Mouse (Mus musculus) limb, embryonic 13.5 days (tissue): ENCODE measurements around the gene Eif2b3. TPM values are rescaled to one million over a fixed set of nuclear protein-coding genes. Genes with fewer than 3 reads are reported as not detected.

ENCODE experiments used
- ATAC-seq: fragments of 200-750 bp; cut with Nextera tagmentation; 2 replicates; pipeline ENCODE4 v1.8.0; 2017; ENCODE audit warnings: low read depth, moderate number of reproducible peaks, moderate TSS enrichment; ENCODE audit not compliant: low FRiP score
- H3K27ac ChIP-seq: fragments of 300-500 bp; sonication (generic); 2 replicates; pipeline ENCODE4 v1.5.1; 2015; ENCODE audit warnings: inconsistent platforms, mild to moderate bottlenecking, moderate library complexity
- H3K27me3 ChIP-seq: fragments of 300-500 bp; sonication (generic); 2 replicates; pipeline ENCODE4 v1.6.1; 2015; ENCODE audit warnings: mild to moderate bottlenecking, inconsistent platforms
- H3K36me3 ChIP-seq: fragments of 300-500 bp; sonication (generic); 2 replicates; pipeline ENCODE4 v1.6.1; 2015; ENCODE audit warnings: inconsistent platforms, mild to moderate bottlenecking, moderate library complexity
- H3K4me1 ChIP-seq: fragments of 300-500 bp; sonication (generic); 2 replicates; pipeline ENCODE4 v1.6.1; 2015; ENCODE audit warnings: inconsistent platforms
- H3K4me2 ChIP-seq: fragments of 300-500 bp; sonication (generic); replicated peaks from 2 replicates; pipeline ENCODE4 v1.6.1; 2015; ENCODE audit warnings: inconsistent platforms, mild to moderate bottlenecking, moderate library complexity
- H3K4me3 ChIP-seq: fragments of 300-500 bp; sonication (generic); 2 replicates; pipeline ENCODE4 v1.5.1; 2015; ENCODE audit warnings: moderate library complexity, mild to moderate bottlenecking, inconsistent platforms
- H3K9ac ChIP-seq: fragments of 300-500 bp; sonication (generic); 2 replicates; pipeline ENCODE4 v1.6.1; 2015; ENCODE audit warnings: mild to moderate bottlenecking, inconsistent platforms
- H3K9me3 ChIP-seq: fragments of 300-500 bp; sonication (generic); 2 replicates; pipeline ENCODE4 v1.6.1; 2016; ENCODE audit warnings: inconsistent platforms
- WGBS: fragments of 180-500 bp; shearing (Covaris S2); methylation state at CpG from one replicate; pipeline ENCODE4 v1.1.7; 2015; 5-methylcytosine and 5-hydroxymethylcytosine counted together
- polyA plus RNA-seq: library from polyadenylated mRNA; unstranded; fragments of >200 nt; fragmentation: Nextera tagmentation; extraction: Ambion mirVana; gene quantifications from 2 replicates; pipeline ENCODE4 v1.2.1, GENCODE M21; 2015

Eif2b3 gene
- polyA plus RNA-seq, 1 experiment from 2014 or later: 47.0 TPM

GRCm38 (mm10) chr4:117001957-117002356 is 17.2 kb upstream of the Eif2b3 start:
- Histone ChIP-seq H3K27me3 (no peaks in the 10 kb centered on the region), H3K4me3 (no peak overlapping the region), H3K27ac (no peak overlapping the region), H3K9ac (peak overlapping the region; percentile 14; the same call in 1 of the 2 replicates), H3K4me1 (peaks cover 5% of the 10 kb centered on the region), H3K9me3 (no peaks in the 10 kb centered on the region), H3K36me3 (peaks cover 47% of the 10 kb centered on the region), H3K4me2 (no peak overlapping the region)
- no peak for ATAC-seq
- WGBS: 91% methylated on average over 16 of the region's 16 CpGs

GRCm38 (mm10) chr4:117002543-117003521 is 16.4 kb upstream of the Eif2b3 start:
- no peak overlapping the region for H3K4me3 ChIP-seq
- no peaks in the 10 kb centered on the region for H3K9me3 ChIP-seq
- H3K27ac ChIP-seq: no peak overlapping the region
- H3K4me2 ChIP-seq: peak overlapping the region; percentile 44
- ATAC-seq: peak; percentile 35; the same call in 1 of the 2 replicates
- peak overlapping the region; percentile 56 for H3K9ac ChIP-seq
- H3K36me3 ChIP-seq: peaks cover 47% of the 10 kb centered on the region
- H3K4me1 ChIP-seq: peaks cover 5% of the 10 kb centered on the region
- WGBS: 54% methylated on average over 38 of the region's 38 CpGs
- H3K27me3 ChIP-seq: no peaks in the 10 kb centered on the region

- no peak overlapping the region for H3K4me2 ChIP-seq
- WGBS: 83% methylated on average over 4 of the region's 4 CpGs
- no peak overlapping the region for H3K4me3 ChIP-seq
- no peaks in the 10 kb centered on the region for H3K9me3 ChIP-seq
- peaks cover 5% of the 10 kb centered on the region for H3K4me1 ChIP-seq
- no peak overlapping the region for H3K27ac ChIP-seq
- no peak for ATAC-seq
- no peak overlapping the region; the same call in 1 of the 2 replicates for H3K9ac ChIP-seq
- H3K36me3 ChIP-seq: peaks cover 32% of the 10 kb centered on the region
- H3K27me3 ChIP-seq: no peaks in the 10 kb centered on the region
Measured at GRCm38 (mm10) chr4:117004649-117005048, 14.6 kb upstream of the Eif2b3 start.

- Histone ChIP-seq H3K27ac (no peak overlapping the region), H3K27me3 (no peaks in the 10 kb centered on the region), H3K9ac (no peak overlapping the region), H3K36me3 (peaks cover 20% of the 10 kb centered on the region), H3K4me2 (no peak overlapping the region), H3K4me3 (no peak overlapping the region), H3K4me1 (peaks cover 5% of the 10 kb centered on the region), H3K9me3 (no peaks in the 10 kb centered on the region)
- ATAC-seq: no peak
- 75% methylated on average over 7 of the region's 7 CpGs for WGBS
Measured at GRCm38 (mm10) chr4:117005611-117006400, 13.4 kb upstream of the Eif2b3 start.

GRCm38 (mm10) chr4:117007058-117007457 is 12.1 kb upstream of the Eif2b3 start:
- H3K4me2 ChIP-seq: no peak overlapping the region
- no peaks in the 10 kb centered on the region for H3K27me3 ChIP-seq
- peaks cover 15% of the 10 kb centered on the region for H3K36me3 ChIP-seq
- ATAC-seq: no peak
- H3K27ac ChIP-seq: no peak overlapping the region
- no peak overlapping the region for H3K9ac ChIP-seq
- 64% methylated on average over 3 of the region's 3 CpGs for WGBS
- H3K4me1 ChIP-seq: peaks cover 5% of the 10 kb centered on the region
- no peaks in the 10 kb centered on the region for H3K9me3 ChIP-seq
- no peak overlapping the region for H3K4me3 ChIP-seq

GRCm38 (mm10) chr4:117010231-117010630 is 9.0 kb upstream of the Eif2b3 start:
- Histone ChIP-seq H3K9me3 (no peaks in the 10 kb centered on the region), H3K9ac (no peak overlapping the region), H3K4me3 (no peak overlapping the region), H3K27ac (no peak overlapping the region), H3K36me3 (no peaks in the 10 kb centered on the region), H3K27me3 (no peaks in the 10 kb centered on the region), H3K4me1 (no peaks in the 10 kb centered on the region), H3K4me2 (no peak overlapping the region)
- WGBS: 84% methylated on average over 5 of the region's 5 CpGs
- ATAC-seq: no peak

GRCm38 (mm10) chr4:117013596-117013995 is 5.6 kb upstream of the Eif2b3 start:
- Histone ChIP-seq H3K9me3 (no peaks in the 10 kb centered on the region), H3K4me1 (no peaks in the 10 kb centered on the region), H3K4me2 (no peak overlapping the region), H3K9ac (no peak overlapping the region), H3K4me3 (no peak overlapping the region), H3K36me3 (no peaks in the 10 kb centered on the region), H3K27me3 (no peaks in the 10 kb centered on the region), H3K27ac (no peak overlapping the region)
- 90% methylated on average over 6 of the region's 6 CpGs for WGBS
- ATAC-seq: no peak

GRCm38 (mm10) chr4:117014901-117015415 is 4.2 kb upstream of the Eif2b3 start:
- H3K9me3 ChIP-seq: no peaks in the 10 kb centered on the region
- no peak overlapping the region for H3K9ac ChIP-seq
- H3K27ac ChIP-seq: no peak overlapping the region
- 60% methylated on average over 4 of the region's 4 CpGs for WGBS
- H3K27me3 ChIP-seq: no peaks in the 10 kb centered on the region
- H3K4me1 ChIP-seq: peaks cover 1% of the 10 kb centered on the region
- no peak for ATAC-seq
- H3K4me2 ChIP-seq: no peak overlapping the region
- no peak overlapping the region for H3K4me3 ChIP-seq
- no peaks in the 10 kb centered on the region for H3K36me3 ChIP-seq

- Histone ChIP-seq H3K9ac (no peak overlapping the region), H3K36me3 (peaks cover 8% of the 10 kb centered on the region), H3K4me3 (no peak overlapping the region), H3K4me1 (peaks cover 10% of the 10 kb centered on the region), H3K27ac (no peak overlapping the region), H3K27me3 (no peaks in the 10 kb centered on the region), H3K9me3 (no peaks in the 10 kb centered on the region), H3K4me2 (no peak overlapping the region)
- 75% methylated on average over 2 of the region's 2 CpGs for WGBS
- no peak for ATAC-seq
Measured at GRCm38 (mm10) chr4:117017738-117018137, 1.5 kb upstream of the Eif2b3 start.

GRCm38 (mm10) chr4:117018327-117018726 is 875 bp upstream of the Eif2b3 start:
- H3K4me2 ChIP-seq: no peak overlapping the region
- peaks cover 14% of the 10 kb centered on the region for H3K36me3 ChIP-seq
- peaks cover 10% of the 10 kb centered on the region for H3K4me1 ChIP-seq
- H3K9ac ChIP-seq: no peak overlapping the region
- H3K4me3 ChIP-seq: no peak overlapping the region
- H3K9me3 ChIP-seq: no peaks in the 10 kb centered on the region
- H3K27ac ChIP-seq: no peak overlapping the region
- WGBS: 86% methylated on average over 7 of the region's 7 CpGs
- ATAC-seq: no peak
- H3K27me3 ChIP-seq: no peaks in the 10 kb centered on the region

GRCm38 (mm10) chr4:117023469-117023868 is 4.3 kb downstream of the Eif2b3 start:
- no peak for ATAC-seq
- H3K27me3 ChIP-seq: no peaks in the 10 kb centered on the region

GRCm38 (mm10) chr4:117031105-117031504 is 11.9 kb downstream of the Eif2b3 start:
- no peak for ATAC-seq
- Histone ChIP-seq H3K4me2 (no peak overlapping the region), H3K27me3 (no peaks in the 10 kb centered on the region), H3K4me3 (no peak overlapping the region), H3K4me1 (no peaks in the 10 kb centered on the region), H3K27ac (no peak overlapping the region), H3K36me3 (peaks cover 39% of the 10 kb centered on the region), H3K9me3 (no peaks in the 10 kb centered on the region), H3K9ac (no peak overlapping the region)
- 82% methylated on average over 1 of the region's 1 CpGs for WGBS

More at GRCm38 (mm10) chr4:117023469-117023868, 4.3 kb downstream of the Eif2b3 start:
- H3K9me3 ChIP-seq: no peaks in the 10 kb centered on the region
- H3K36me3 ChIP-seq: peaks cover 34% of the 10 kb centered on the region
- no peak overlapping the region for H3K4me3 ChIP-seq
- no peak overlapping the region for H3K27ac ChIP-seq
- WGBS: 97% methylated on average over 4 of the region's 4 CpGs
- no peak overlapping the region for H3K9ac ChIP-seq
- H3K4me1 ChIP-seq: peaks cover 10% of the 10 kb centered on the region
- H3K4me2 ChIP-seq: no peak overlapping the region
